Mouse (Mus musculus) liver, embryonic 14.5 days (tissue): ENCODE results near the gene B3gnt8.
A peak's percentile ranks its signal among the peaks of the same experiment; 100 is the strongest.

ENCODE experiments used
- CTCF ChIP-seq: IDR thresholded peaks from 2 replicates; pipeline ENCODE4 v1.5.1; 2016; ENCODE audit warnings: antibody characterized with exemption, low read depth, control low read depth
- EP300 ChIP-seq: IDR thresholded peaks from 2 replicates; pipeline ENCODE4 v1.6.1; 2016; ENCODE audit warnings: antibody characterized with exemption, low read depth

DNA sequence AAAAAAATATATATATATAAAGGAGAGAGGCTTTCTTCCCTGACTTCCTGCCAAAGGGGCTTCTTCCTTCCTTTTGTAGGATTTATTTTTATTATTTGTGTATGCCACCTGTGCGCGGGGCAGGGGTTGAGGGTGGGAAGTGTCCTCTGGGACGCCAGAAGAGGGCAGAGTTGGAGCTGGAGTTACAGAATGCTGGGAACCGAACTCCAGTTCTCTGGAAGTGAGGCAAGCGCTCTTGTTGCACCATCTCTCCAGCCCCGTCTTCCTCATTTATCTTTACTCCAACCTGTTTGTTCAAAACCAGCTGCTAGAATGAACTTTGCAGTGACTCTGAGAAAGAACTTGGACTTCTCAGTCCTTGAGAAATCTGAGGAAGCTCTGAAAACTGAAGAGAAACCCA lies 53.5 kb downstream of the B3gnt8 start:
- TF ChIP-seq CTCF (peak; percentile 52), EP300 (no peak)
